Mouse (Mus musculus): ENCODE results near the gene Smoc1. TPM values are rescaled to one million over a fixed set of nuclear protein-coding genes. Genes with fewer than 3 reads are reported as not detected.

Gene Smoc1
- polyA plus RNA-seq, 1 experiment: 41.7 TPM

DNA sequence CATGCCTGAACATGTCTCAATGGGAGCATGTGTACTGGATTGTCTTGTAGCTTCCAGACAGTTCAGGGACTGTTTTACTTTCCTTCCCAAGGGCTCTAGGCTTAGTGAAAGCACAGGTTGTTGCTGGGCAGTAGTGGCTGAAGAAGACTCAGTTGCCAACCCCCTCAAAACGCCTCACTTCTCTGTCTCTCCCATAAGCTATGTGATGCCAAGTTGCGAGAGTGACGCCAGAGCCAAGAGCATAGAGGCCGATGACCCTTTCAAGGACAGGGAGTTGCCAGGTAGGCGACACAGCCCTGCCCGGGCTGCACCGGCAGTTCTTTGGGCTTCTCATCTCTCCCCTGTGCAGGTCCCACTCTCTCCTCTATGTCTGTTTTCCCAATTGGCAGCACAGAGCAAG is 141.4 kb downstream of the Smoc1 start:
- no peaks in the 10 kb centered on the region for H3K36me3 ChIP-seq (ENCODE audit: control insufficient read depth, insufficient read depth, low read length)
- TF ChIP-seq CTCF (IDR thresholded peaks at IDR 0.05; ENCODE audit: borderline replicate concordance, control insufficient read depth, extremely low read depth, insufficient read depth, low read length, poor library complexity) (no peak), POLR2A (IDR thresholded peaks at IDR 0.05; ENCODE audit: control insufficient read depth, extremely low read depth, insufficient read depth, low read length, poor library complexity) (no peak)
- no peaks in the 10 kb centered on the region for H3K27me3 ChIP-seq (ENCODE audit: control insufficient read depth, insufficient read depth, low read length)
- 98% methylated on average over 7 of the region's 7 CpGs for WGBS
- H3K4me3 ChIP-seq (ENCODE audit: control insufficient read depth, insufficient read depth, low read length): no peak overlapping the region
- no peak overlapping the region for H3K27ac ChIP-seq (ENCODE audit: control insufficient read depth, insufficient read depth, low read length)
- H3K4me1 ChIP-seq (replicated peaks; ENCODE audit: control insufficient read depth, insufficient read depth, low read length): no peaks in the 10 kb centered on the region
- no peak for DNase-seq

GRCm38 (mm10) chr12:81168494-81168893 is 141.9 kb downstream of the Smoc1 start:
- 84% methylated on average over 2 of the region's 2 CpGs for WGBS
- no peak for TF ChIP-seq POLR2A (IDR thresholded peaks at IDR 0.05; ENCODE audit: control insufficient read depth, extremely low read depth, insufficient read depth, low read length, poor library complexity)
- TF ChIP-seq CTCF (IDR thresholded peaks at IDR 0.05; ENCODE audit: borderline replicate concordance, control insufficient read depth, extremely low read depth, insufficient read depth, low read length, poor library complexity): no peak
- no peak overlapping the region for H3K27ac ChIP-seq (ENCODE audit: control insufficient read depth, insufficient read depth, low read length)
- DNase-seq: no peak
- no peak overlapping the region for H3K4me3 ChIP-seq (ENCODE audit: control insufficient read depth, insufficient read depth, low read length)
- no peaks in the 10 kb centered on the region for H3K4me1 ChIP-seq (replicated peaks; ENCODE audit: control insufficient read depth, insufficient read depth, low read length)
- no peaks in the 10 kb centered on the region for H3K36me3 ChIP-seq (ENCODE audit: control insufficient read depth, insufficient read depth, low read length)
- no peaks in the 10 kb centered on the region for H3K27me3 ChIP-seq (ENCODE audit: control insufficient read depth, insufficient read depth, low read length)

DNA sequence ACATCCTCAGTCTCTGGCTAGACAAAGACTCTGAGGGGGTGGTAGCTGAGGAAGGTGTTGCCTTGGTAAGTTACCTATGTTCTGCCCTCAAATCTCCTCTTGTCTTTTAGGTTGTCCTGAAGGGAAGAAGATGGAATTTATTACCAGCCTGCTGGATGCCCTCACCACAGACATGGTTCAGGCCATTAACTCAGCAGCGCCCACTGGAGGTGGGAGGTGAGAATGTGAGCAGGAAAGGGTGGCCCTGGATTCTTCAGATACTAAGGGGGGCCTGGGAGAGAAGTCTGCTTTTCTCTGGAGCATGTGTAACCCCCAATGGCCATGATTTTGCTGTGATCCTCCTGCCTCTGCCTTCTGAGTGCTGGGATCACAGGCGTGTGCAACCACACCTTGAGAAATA is 143.5 kb downstream of the Smoc1 start:
- 98% methylated on average over 2 of the region's 2 CpGs for WGBS
- no peaks in the 10 kb centered on the region for H3K4me1 ChIP-seq (replicated peaks; ENCODE audit: control insufficient read depth, insufficient read depth, low read length)
- no peaks in the 10 kb centered on the region for H3K36me3 ChIP-seq (ENCODE audit: control insufficient read depth, insufficient read depth, low read length)
- H3K4me3 ChIP-seq (ENCODE audit: control insufficient read depth, insufficient read depth, low read length): no peak overlapping the region
- peak; percentile 16 for DNase-seq
- no peak overlapping the region for H3K27ac ChIP-seq (ENCODE audit: control insufficient read depth, insufficient read depth, low read length)
- TF ChIP-seq POLR2A (IDR thresholded peaks at IDR 0.05; ENCODE audit: control insufficient read depth, extremely low read depth, insufficient read depth, low read length, poor library complexity): no peak
- TF ChIP-seq CTCF (IDR thresholded peaks at IDR 0.05; ENCODE audit: borderline replicate concordance, control insufficient read depth, extremely low read depth, insufficient read depth, low read length, poor library complexity): no peak
- H3K27me3 ChIP-seq (ENCODE audit: control insufficient read depth, insufficient read depth, low read length): no peaks in the 10 kb centered on the region

DNA sequence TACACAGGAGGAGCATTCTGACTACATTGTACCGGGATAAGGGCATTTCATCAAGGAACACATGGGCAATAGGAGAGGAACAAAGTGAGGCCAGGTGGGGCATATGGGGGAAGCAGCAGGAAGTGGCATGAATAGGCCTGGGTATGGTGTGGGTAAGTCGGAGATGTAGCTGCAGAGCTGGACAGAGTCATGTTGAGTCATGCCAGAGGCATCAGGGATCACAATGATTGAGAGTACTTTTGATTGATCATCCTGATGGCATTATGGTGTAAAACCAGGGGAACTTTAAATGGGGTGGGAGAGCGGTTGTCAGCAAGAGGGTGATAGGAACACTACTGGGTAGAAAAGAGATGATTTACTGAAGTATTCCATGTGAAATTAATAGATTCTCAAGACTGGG is 146.4 kb downstream of the Smoc1 start:
- DNase-seq: no peak
- 68% methylated on average over 3 of the region's 3 CpGs for WGBS
- H3K4me1 ChIP-seq (replicated peaks; ENCODE audit: control insufficient read depth, insufficient read depth, low read length): no peaks in the 10 kb centered on the region
- H3K36me3 ChIP-seq (ENCODE audit: control insufficient read depth, insufficient read depth, low read length): no peaks in the 10 kb centered on the region
- no peak overlapping the region for H3K27ac ChIP-seq (ENCODE audit: control insufficient read depth, insufficient read depth, low read length)
- H3K27me3 ChIP-seq (ENCODE audit: control insufficient read depth, insufficient read depth, low read length): no peaks in the 10 kb centered on the region
- H3K4me3 ChIP-seq (ENCODE audit: control insufficient read depth, insufficient read depth, low read length): no peak overlapping the region
- TF ChIP-seq POLR2A (IDR thresholded peaks at IDR 0.05; ENCODE audit: control insufficient read depth, extremely low read depth, insufficient read depth, low read length, poor library complexity): no peak
- TF ChIP-seq CTCF (IDR thresholded peaks at IDR 0.05; ENCODE audit: borderline replicate concordance, control insufficient read depth, extremely low read depth, insufficient read depth, low read length, poor library complexity): no peak

DNA sequence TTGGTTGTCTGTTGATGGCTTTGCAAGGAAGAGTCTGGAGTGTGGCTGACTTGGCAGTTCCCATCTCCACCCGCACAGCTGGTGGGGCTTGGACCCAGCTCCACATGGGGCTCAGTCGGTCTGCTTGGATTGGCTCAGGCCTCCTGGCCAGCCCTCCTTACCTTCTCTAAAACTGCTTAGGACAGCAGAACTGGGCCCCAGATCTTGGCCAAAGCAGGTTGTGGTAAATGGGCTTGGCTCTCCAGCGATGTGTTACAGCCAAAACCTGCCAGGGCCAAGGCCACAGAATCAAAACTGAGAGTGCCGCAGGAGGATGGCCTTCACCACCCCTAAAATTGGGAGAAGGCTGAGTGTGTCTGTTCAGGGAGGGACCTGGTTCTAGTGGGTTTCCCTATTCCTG is 147.3 kb downstream of the Smoc1 start:
- H3K27ac ChIP-seq (ENCODE audit: control insufficient read depth, insufficient read depth, low read length): no peak overlapping the region
- no peaks in the 10 kb centered on the region for H3K27me3 ChIP-seq (ENCODE audit: control insufficient read depth, insufficient read depth, low read length)
- TF ChIP-seq POLR2A (IDR thresholded peaks at IDR 0.05; ENCODE audit: control insufficient read depth, extremely low read depth, insufficient read depth, low read length, poor library complexity) (no peak), CTCF (IDR thresholded peaks at IDR 0.05; ENCODE audit: borderline replicate concordance, control insufficient read depth, extremely low read depth, insufficient read depth, low read length, poor library complexity) (no peak)
- no peak overlapping the region for H3K4me3 ChIP-seq (ENCODE audit: control insufficient read depth, insufficient read depth, low read length)
- no peaks in the 10 kb centered on the region for H3K4me1 ChIP-seq (replicated peaks; ENCODE audit: control insufficient read depth, insufficient read depth, low read length)
- 97% methylated on average over 4 of the region's 4 CpGs for WGBS
- no peak for DNase-seq
- H3K36me3 ChIP-seq (ENCODE audit: control insufficient read depth, insufficient read depth, low read length): no peaks in the 10 kb centered on the region

DNA sequence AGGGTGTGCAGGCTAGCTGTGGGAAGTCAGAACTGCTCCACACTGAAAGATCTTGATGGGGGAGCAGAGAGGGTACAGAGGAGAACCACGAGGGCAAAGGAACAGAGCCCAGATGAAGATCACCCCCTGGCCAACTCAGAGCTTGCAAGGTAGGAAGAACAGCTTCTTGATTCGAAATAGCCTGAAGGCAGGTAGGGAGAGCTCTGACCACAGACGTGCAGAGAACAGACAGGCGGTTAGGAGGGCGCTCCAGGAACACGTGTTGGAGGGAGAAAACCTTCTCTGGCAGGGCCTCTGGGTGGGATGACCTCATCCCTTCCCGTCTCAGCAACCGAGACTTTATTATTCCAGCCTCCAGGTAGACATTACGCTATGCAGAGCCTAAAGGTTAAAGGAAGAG is 148.6 kb downstream of the Smoc1 start:
- DNase-seq: no peak
- Histone ChIP-seq H3K36me3 (ENCODE audit: control insufficient read depth, insufficient read depth, low read length) (no peaks in the 10 kb centered on the region), H3K4me3 (ENCODE audit: control insufficient read depth, insufficient read depth, low read length) (no peak overlapping the region), H3K4me1 (replicated peaks; ENCODE audit: control insufficient read depth, insufficient read depth, low read length) (no peaks in the 10 kb centered on the region), H3K27me3 (ENCODE audit: control insufficient read depth, insufficient read depth, low read length) (no peaks in the 10 kb centered on the region), H3K27ac (ENCODE audit: control insufficient read depth, insufficient read depth, low read length) (no peak overlapping the region)
- 63% methylated on average over 9 of the region's 9 CpGs for WGBS
- TF ChIP-seq POLR2A (IDR thresholded peaks at IDR 0.05; ENCODE audit: control insufficient read depth, extremely low read depth, insufficient read depth, low read length, poor library complexity) (no peak), CTCF (IDR thresholded peaks at IDR 0.05; ENCODE audit: borderline replicate concordance, control insufficient read depth, extremely low read depth, insufficient read depth, low read length, poor library complexity) (no peak)

GRCm38 (mm10) chr12:81182073-81182472 is 155.5 kb downstream of the Smoc1 start:
- 68% methylated on average over 3 of the region's 3 CpGs for WGBS
- peak; percentile 78; the same call in 1 of the 2 replicates for TF ChIP-seq CTCF (IDR thresholded peaks at IDR 0.05; ENCODE audit: borderline replicate concordance, control insufficient read depth, extremely low read depth, insufficient read depth, low read length, poor library complexity)
- no peak for TF ChIP-seq POLR2A (IDR thresholded peaks at IDR 0.05; ENCODE audit: control insufficient read depth, extremely low read depth, insufficient read depth, low read length, poor library complexity)
- Histone ChIP-seq H3K4me3 (ENCODE audit: control insufficient read depth, insufficient read depth, low read length) (no peak overlapping the region), H3K27me3 (ENCODE audit: control insufficient read depth, insufficient read depth, low read length) (no peaks in the 10 kb centered on the region), H3K27ac (ENCODE audit: control insufficient read depth, insufficient read depth, low read length) (no peak overlapping the region), H3K4me1 (replicated peaks; ENCODE audit: control insufficient read depth, insufficient read depth, low read length) (no peaks in the 10 kb centered on the region), H3K36me3 (ENCODE audit: control insufficient read depth, insufficient read depth, low read length) (no peaks in the 10 kb centered on the region)
- DNase-seq: peak; percentile 78

All from thymus, adult 2 months (tissue).